ENCODE assay signal across 22 mouse cellular contexts in the genomic region with DNA sequence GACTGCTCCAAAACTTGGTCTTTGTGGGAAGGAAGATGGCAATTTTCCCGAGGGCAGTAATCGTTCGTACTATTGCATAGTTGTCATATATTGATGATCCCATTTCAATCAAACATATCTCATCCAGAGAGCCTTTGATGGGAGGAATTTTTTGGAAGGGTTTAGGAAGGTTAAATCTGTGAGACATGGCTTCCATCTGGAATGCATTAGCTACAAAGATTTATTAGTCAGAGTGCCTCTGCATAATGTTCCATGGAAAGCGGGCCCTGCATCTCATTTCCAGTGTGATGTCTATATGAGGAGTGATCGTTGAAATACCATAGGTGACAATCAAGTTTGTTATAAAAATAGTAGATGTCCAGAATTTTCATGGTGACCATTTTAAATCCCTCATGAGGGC.
"Had no signal": no experiment of that assay in that cellular context is flagged by ENCODE, and none has a peak within 500 bp of the region (broad histone marks: within the 10 kb centered on the region; RNA-seq: fewer than 3 reads in every experiment).

No protein-coding gene starts in this region.

- H3K4me1 ChIP-seq: lung, embryonic 15.5 days; megakaryocyte, embryonic 14.5 days; neural tube, embryonic 15.5 days; stomach, embryonic 15.5 days had no signal

- H3K4me2 ChIP-seq: lung, embryonic 15.5 days; midbrain, embryonic 12.5 days; neural tube, embryonic 13.5 days; neural tube, embryonic 15.5 days; stomach, embryonic 15.5 days had no signal

- H3K9me3 ChIP-seq: lung, embryonic 15.5 days; midbrain, embryonic 10.5 days; midbrain, embryonic 12.5 days; neural tube, embryonic 13.5 days; neural tube, embryonic 15.5 days; stomach, embryonic 15.5 days had no signal

- ATAC-seq: lung, postnatal 0 days; midbrain, embryonic 16.5 days had no signal

- H3K9ac ChIP-seq: lung, embryonic 15.5 days; midbrain, embryonic 12.5 days; neural tube, embryonic 13.5 days; neural tube, embryonic 15.5 days; stomach, embryonic 15.5 days had no signal

- DNase-seq: lung, adult 2 months; lung, postnatal 14 days; lung, postnatal 36 days; midbrain, embryonic 14.5 days; retina, postnatal 1 day; right cerebral cortex, adult 18-20 months; right cerebral cortex, postnatal 25 days; thymus, adult 2 months; thymus, postnatal 25 days; thymus, postnatal 4 days had no signal

- H3K36me3 ChIP-seq: lung, embryonic 15.5 days; midbrain, embryonic 10.5 days; midbrain, embryonic 12.5 days; neural tube, embryonic 13.5 days; neural tube, embryonic 15.5 days; stomach, embryonic 15.5 days had no signal

- H3K27ac ChIP-seq: lung, embryonic 15.5 days; macrophage; midbrain, embryonic 10.5 days; midbrain, embryonic 12.5 days; neural tube, embryonic 13.5 days; neural tube, embryonic 15.5 days; stomach, embryonic 15.5 days; stomach, postnatal 0 days had no signal

- H3K4me3 ChIP-seq: lung, embryonic 15.5 days; megakaryocyte, embryonic 14.5 days; midbrain, embryonic 10.5 days; midbrain, embryonic 12.5 days; myocyte; neural tube, embryonic 13.5 days; neural tube, embryonic 15.5 days; stomach, embryonic 15.5 days had no signal

- H3K27me3 ChIP-seq: megakaryocyte, embryonic 14.5 days; midbrain, embryonic 12.5 days; neural tube, embryonic 13.5 days; neural tube, embryonic 15.5 days; stomach, embryonic 15.5 days had no signal
